Mouse (Mus musculus) midbrain, postnatal 0 days (tissue): ENCODE measurements around the gene Grb14. TPM values are rescaled to one million over a fixed set of nuclear protein-coding genes. Genes with fewer than 3 reads are reported as not detected.

Experiments used
- ATAC-seq: fragments of 200-750 bp; cut with Nextera tagmentation; 2 replicates; pipeline ENCODE4 v1.8.0; 2017; ENCODE audit warnings: moderate number of reproducible peaks, mild to moderate bottlenecking, moderate TSS enrichment, moderate library complexity; ENCODE audit not compliant: low FRiP score
- DNase-seq: peaks from one replicate; pipeline ENCODE4 v3.0.0-alpha.2; 2015; ENCODE audit warnings: low spot score
- H3K27ac ChIP-seq: fragments of 300-500 bp; sonication (generic); 2 replicates; pipeline ENCODE4 v1.5.1; 2014; ENCODE audit warnings: low read depth, mild to moderate bottlenecking, low read length, mixed read lengths
- H3K27me3 ChIP-seq: fragments of 300-500 bp; sonication (generic); 2 replicates; pipeline ENCODE4 v1.6.1; 2014; ENCODE audit warnings: low read length, control low read depth, mixed read lengths; ENCODE audit not compliant: insufficient read depth
- H3K36me3 ChIP-seq: fragments of 300-500 bp; sonication (generic); 2 replicates; pipeline ENCODE4 v1.6.1; 2014; ENCODE audit warnings: low read length, control low read depth, mixed read lengths; ENCODE audit not compliant: insufficient read depth
- H3K4me1 ChIP-seq: fragments of 300-500 bp; sonication (generic); 2 replicates; pipeline ENCODE4 v1.6.1; 2014; ENCODE audit warnings: mild to moderate bottlenecking, control low read depth, antibody characterized with exemption, low read length, mixed read lengths; ENCODE audit not compliant: insufficient read depth
- H3K4me2 ChIP-seq: fragments of 300-500 bp; sonication (generic); 2 replicates; pipeline ENCODE4 v1.6.1; 2014; ENCODE audit warnings: low read depth, mild to moderate bottlenecking, low read length, mixed read lengths; ENCODE audit not compliant: poor library complexity, severe bottlenecking
- H3K4me3 ChIP-seq: fragments of 300-500 bp; sonication (generic); 2 replicates; pipeline ENCODE4 v1.5.1; 2014; ENCODE audit warnings: low read depth, mild to moderate bottlenecking, low read length, moderate library complexity
- H3K9ac ChIP-seq: fragments of 300-500 bp; sonication (generic); replicated peaks from 2 replicates; pipeline ENCODE4 v1.6.1; 2014; ENCODE audit warnings: mild to moderate bottlenecking, low read length, moderate library complexity, mixed read lengths; ENCODE audit not compliant: poor library complexity, severe bottlenecking
- H3K9me3 ChIP-seq: fragments of 300-500 bp; sonication (generic); 2 replicates; pipeline ENCODE4 v1.6.1; 2016; ENCODE audit warnings: low read length, control low read depth
- CTCF ChIP-seq: IDR thresholded peaks from 2 replicates; pipeline ENCODE4 v1.5.1; 2016; ENCODE audit warnings: antibody characterized with exemption, mild to moderate bottlenecking
- WGBS: fragments of 180-500 bp; shearing (Covaris S2); extraction: QIAGEN DNeasy Blood & Tissue Kit; methylation state at CpG from one replicate; pipeline ENCODE4 v1.1.7; 2014; 5-methylcytosine and 5-hydroxymethylcytosine counted together
- polyA plus RNA-seq: library from polyadenylated mRNA; unstranded; fragments of >200 nt; fragmentation: Nextera tagmentation; extraction: Ambion mirVana; gene quantifications from 2 replicates; pipeline ENCODE4 v1.2.1, GENCODE M21; 2015
- total RNA-seq: library from RNA; depleted of rRNA; stranded (reverse); fragments of >200 nt; gene quantifications from 2 replicates; pipeline ENCODE4 v1.2.3, GENCODE M21; 2014

Grb14 gene
- total and polyA plus RNA-seq, 2 experiments from 2014 or later = 24.7 to 35.5 TPM

DNA sequence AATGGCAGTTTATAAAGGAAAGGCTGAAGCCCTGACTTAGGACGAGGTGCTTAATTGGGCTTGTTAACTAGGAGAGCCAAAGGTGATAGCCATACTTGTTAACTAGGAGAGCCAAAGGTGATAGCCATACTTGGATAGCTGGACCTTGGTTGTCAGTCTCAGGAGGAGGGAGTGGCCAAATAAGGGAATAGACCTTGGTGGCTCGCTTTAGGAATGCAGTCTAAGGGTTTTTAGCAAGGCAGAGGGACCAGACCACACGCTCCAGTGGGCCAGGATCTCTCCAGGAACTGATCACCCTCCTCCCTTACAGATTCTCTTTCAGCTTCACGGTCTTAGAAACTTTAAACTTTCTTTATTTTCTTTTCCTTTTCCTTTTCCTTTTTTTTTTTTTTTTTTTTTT, 13.4 kb upstream of the Grb14 start:
- H3K36me3 ChIP-seq = no peaks in the 10 kb centered on the region
- 38% methylated on average over 4 of the region's 4 CpGs for WGBS
- ATAC-seq = no peak
- no peak overlapping the region for H3K9ac ChIP-seq
- TF ChIP-seq CTCF = no peak
- H3K4me2 ChIP-seq = no peak overlapping the region
- H3K27ac ChIP-seq = no peak overlapping the region
- H3K27me3 ChIP-seq = no peaks in the 10 kb centered on the region
- no peaks in the 10 kb centered on the region for H3K9me3 ChIP-seq
- no peaks in the 10 kb centered on the region for H3K4me1 ChIP-seq
- no peak overlapping the region for H3K4me3 ChIP-seq
- DNase-seq = no peak

DNA sequence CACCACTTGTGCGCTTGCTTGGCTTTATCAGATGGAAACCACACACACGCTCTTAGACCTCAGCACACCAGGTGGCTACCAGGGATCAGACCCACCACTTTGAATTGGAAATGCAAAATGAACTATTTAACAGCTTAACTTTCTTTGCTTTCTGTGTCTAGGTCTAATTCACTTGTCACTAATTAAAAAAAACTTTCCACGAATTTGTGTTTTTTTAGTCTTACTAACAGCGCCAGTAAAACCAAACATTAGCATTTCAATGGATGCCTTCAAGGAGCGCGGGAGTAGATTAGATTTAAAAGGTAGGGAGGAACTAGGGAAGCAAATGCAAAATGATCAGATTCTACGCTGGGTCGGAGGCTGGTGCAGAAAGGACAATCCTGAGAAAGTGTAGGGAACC, 12.8 kb upstream of the Grb14 start:
- Histone ChIP-seq H3K27me3 (no peaks in the 10 kb centered on the region), H3K36me3 (no peaks in the 10 kb centered on the region), H3K4me1 (no peaks in the 10 kb centered on the region), H3K9me3 (no peaks in the 10 kb centered on the region), H3K9ac (no peak overlapping the region), H3K4me2 (no peak overlapping the region), H3K27ac (no peak overlapping the region), H3K4me3 (no peak overlapping the region)
- ATAC-seq = no peak
- no peak for DNase-seq
- TF ChIP-seq CTCF = no peak
- WGBS = 23% methylated on average over 8 of the region's 8 CpGs

DNA sequence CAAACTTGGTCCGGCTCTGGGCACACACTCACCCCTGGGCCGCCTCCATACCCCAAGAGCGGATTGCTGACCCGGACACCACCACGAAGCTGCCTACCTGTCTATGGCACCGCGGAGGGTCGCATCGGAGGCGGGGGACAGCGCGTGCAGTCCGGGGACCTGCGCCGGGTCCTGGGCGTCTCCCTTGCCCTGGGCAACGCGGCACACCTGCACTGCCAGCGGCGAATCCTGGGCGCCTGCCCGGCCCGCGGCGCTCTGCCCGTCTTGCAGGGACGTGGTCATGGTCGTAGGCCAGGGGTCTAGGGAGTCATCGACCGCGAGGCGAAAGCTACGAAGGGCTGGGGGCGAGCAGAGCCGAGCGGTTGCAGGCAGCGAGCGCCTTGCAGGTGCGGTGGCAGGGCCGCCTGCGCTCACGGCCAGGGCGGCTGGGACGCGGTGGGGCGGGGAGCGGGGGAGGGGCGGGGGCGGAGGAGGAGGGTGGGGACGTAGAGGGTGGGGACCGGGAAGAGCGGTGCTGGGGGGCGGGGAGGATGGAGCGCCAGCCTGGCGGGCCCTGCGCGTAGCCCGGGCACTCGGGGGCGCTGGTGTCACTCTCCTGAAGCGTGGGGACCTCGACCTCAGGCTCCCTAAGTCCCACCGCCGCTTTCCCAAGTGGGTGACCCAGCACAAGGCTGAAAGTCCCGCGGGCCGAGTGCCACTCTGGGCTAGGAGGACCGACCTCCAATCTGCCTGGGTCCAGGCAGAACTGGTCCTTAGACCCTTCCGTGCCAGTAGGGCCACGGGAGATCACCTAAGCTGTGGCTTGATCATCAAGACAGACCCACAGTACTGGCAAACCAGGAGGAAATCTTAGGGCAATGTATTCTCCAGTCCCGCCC, 2.2 kb downstream of the Grb14 start:
- Histone ChIP-seq H3K36me3 (no peaks in the 10 kb centered on the region), H3K9ac (peak overlapping the region; percentile 84), H3K9me3 (no peaks in the 10 kb centered on the region), H3K4me3 (peak overlapping the region; percentile 87), H3K27me3 (no peaks in the 10 kb centered on the region), H3K27ac (peak overlapping the region; percentile 44), H3K4me2 (peak overlapping the region; percentile 97), H3K4me1 (0 out of 2 replicates have a peak, but pooled peaks cover 4% of the 10 kb centered on the region)
- ATAC-seq (peak; percentile 85), DNase-seq (peak; percentile 54)
- peak; percentile 47 for TF ChIP-seq CTCF
- WGBS = under 1% methylated on average over 50 of the region's 71 CpGs

DNA sequence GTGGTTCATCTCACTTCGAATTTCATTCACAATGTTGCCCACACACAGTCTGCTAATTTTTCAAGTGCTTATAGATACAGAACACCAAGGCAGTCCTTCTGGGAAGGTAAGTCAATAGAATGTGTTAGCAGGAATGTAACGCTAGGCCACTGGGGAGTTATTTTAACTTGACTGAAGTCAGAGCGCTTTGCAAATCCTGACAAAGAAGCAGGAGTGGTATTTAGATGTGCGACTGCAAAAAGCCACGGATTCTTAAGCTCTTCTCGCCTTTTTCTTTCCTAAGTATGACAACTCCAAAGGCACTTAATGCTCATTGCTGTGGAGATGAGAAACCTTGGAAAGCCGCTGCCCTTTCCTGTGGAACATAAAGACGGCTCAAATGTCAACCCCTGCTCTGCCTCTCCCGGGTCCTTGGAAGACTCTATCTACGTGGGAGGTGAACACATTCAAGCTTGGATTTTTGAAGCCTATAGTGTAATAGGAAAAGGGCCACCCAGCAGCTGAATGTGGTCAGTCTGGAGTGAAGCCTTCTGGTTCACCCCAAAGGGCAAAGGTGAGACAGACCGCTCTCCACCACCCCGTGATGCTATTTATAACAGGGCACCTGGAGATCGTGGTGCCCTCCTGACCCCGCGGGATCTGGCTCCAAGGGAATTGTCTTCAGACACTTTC, 3.0 kb downstream of the Grb14 start:
- peak overlapping the region; percentile 44; the same call in 1 of the 2 replicates for H3K27ac ChIP-seq
- peak overlapping the region; percentile 87 for H3K4me3 ChIP-seq
- H3K36me3 ChIP-seq = no peaks in the 10 kb centered on the region
- H3K9ac ChIP-seq = peak overlapping the region; percentile 84
- no peaks in the 10 kb centered on the region for H3K9me3 ChIP-seq
- ATAC-seq = peak; percentile 47
- H3K27me3 ChIP-seq = no peaks in the 10 kb centered on the region
- H3K4me1 ChIP-seq = 0 out of 2 replicates have a peak, but pooled peaks cover 4% of the 10 kb centered on the region
- DNase-seq = peak; percentile 16
- peak overlapping the region; percentile 97 for H3K4me2 ChIP-seq
- 7% methylated on average over 15 of the region's 15 CpGs for WGBS
- no peak for TF ChIP-seq CTCF

DNA sequence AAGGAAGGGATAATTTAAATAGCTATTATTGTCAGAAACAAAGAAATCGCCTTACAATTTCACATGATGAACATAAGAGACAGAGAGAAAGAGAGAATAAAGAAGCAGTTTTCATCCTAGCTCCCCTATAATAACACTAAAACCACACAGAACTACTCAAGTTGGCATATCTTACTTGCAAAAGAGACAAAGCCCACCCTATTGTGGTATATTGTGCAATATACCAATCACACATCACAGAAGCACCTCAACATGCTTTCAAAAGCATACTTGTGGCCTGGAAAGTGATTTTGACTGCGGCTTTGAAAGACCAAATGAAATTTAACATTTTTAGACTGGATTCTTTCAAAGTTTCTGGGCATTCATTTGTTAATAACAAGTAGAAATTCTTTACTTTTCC, 7.4 kb downstream of the Grb14 start:
- 93% methylated on average over 2 of the region's 2 CpGs for WGBS
- no peak for ATAC-seq
- H3K9ac ChIP-seq = no peak overlapping the region
- no peak overlapping the region for H3K27ac ChIP-seq
- no peaks in the 10 kb centered on the region for H3K9me3 ChIP-seq
- H3K4me1 ChIP-seq = 0 out of 2 replicates have a peak, but pooled peaks cover 4% of the 10 kb centered on the region
- no peak overlapping the region for H3K4me2 ChIP-seq
- no peaks in the 10 kb centered on the region for H3K27me3 ChIP-seq
- H3K36me3 ChIP-seq = no peaks in the 10 kb centered on the region
- TF ChIP-seq CTCF = no peak
- DNase-seq = no peak
- H3K4me3 ChIP-seq = no peak overlapping the region

DNA sequence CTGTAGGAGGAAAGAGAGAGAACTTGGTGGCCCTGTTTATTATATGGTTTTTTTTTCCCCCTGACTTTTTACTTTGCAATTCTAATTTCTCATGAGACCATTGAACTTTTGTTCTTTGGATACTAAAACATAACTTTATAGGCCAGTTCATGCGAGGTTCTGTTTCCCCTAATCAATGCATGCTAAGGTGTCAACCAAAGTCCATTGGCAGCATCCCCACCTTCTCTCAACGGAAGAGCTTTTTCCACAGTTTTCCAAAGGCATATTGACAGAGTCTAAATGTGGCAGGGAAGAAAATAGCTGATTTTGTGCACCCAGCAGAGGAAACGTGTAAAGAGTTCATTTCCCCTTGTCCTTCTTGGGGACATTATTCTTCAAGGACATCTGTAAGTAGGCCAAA, 10.2 kb downstream of the Grb14 start:
- no peak for DNase-seq
- H3K4me3 ChIP-seq = no peak overlapping the region
- H3K9ac ChIP-seq = no peak overlapping the region
- no peak for TF ChIP-seq CTCF
- H3K27ac ChIP-seq = no peak overlapping the region
- no peak for ATAC-seq
- no peaks in the 10 kb centered on the region for H3K9me3 ChIP-seq
- no peaks in the 10 kb centered on the region for H3K27me3 ChIP-seq
- H3K4me2 ChIP-seq = no peak overlapping the region
- H3K36me3 ChIP-seq = no peaks in the 10 kb centered on the region
- no peaks in the 10 kb centered on the region for H3K4me1 ChIP-seq
- 88% methylated on average over 3 of the region's 3 CpGs for WGBS
